Mouse (Mus musculus) yolk sac, embryonic 10.5 days (tissue): ENCODE results near the gene Sorl1.

Experiments
- DNase-seq: peaks from one replicate; pipeline ENCODE4 v3.0.0-alpha.2; 2017; ENCODE audit warnings: low spot score

The Sorl1 gene

DNA sequence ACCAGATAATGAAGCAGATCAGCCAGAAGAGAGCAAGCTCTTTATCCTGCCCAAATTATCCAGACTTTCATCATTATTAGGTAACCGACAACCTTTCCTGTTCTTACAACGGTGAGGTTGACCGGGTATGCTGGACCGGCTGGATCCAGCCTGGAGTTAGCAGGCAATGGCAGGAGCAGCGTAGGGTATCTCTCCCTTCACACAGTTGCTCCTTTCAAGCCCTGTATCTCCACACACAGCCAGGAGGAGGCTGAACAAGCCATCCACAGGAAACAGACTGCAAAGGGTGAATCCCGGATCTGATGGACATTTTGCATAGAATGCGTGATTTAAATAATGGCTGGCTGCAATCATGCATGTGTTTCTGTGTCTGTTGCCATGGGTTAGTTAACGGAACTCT lies 208.5 kb downstream of the Sorl1 start:
- DNase-seq, result no peak
